Mouse (Mus musculus): Measurements from ENCODE around the gene Polr1b.

DNA sequence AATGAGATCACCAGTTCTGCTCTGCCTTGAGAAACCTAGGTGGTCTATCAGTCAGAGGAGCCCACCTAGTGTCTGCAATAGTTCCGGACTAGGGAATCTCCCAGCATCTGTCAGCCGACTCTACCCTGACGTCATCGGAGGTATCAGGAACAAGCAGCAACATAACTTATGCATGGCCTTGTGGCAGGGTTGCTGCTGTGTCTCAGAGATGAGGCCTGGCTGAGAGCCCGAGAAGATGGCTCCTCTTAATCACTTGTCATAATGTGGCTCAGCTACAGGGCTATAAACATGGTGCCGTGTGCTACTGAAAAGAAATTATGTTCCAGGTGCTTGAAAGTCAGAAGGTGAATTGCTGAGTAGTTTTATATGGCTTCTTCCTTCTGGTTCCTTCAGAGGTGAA, 45.1 kb upstream of the Polr1b start:
- no peak for TF ChIP-seq CTCF (IDR thresholded peaks at IDR 0.05; ENCODE audit: low read depth)
- no peak for TF ChIP-seq EP300 (optimal IDR thresholded peaks at IDR 0.05)

All from stomach, postnatal 0 days (tissue).